Mouse (Mus musculus): Measurements from ENCODE around the gene Sobp.

- TF ChIP-seq ZC3H11A (IDR thresholded peaks at IDR 0.05; ENCODE audit: borderline replicate concordance, low read depth, low read length) (no peak), CHD2 (IDR thresholded peaks at IDR 0.05; ENCODE audit: low read depth, low read length) (no peak), ZNF384 (IDR thresholded peaks at IDR 0.05; ENCODE audit: low read depth, low read length) (no peak), HCFC1 (IDR thresholded peaks at IDR 0.05; ENCODE audit: borderline replicate concordance, insufficient read depth, low read length) (no peak), MAFK (IDR thresholded peaks at IDR 0.05; ENCODE audit: insufficient read depth, low read depth, low read length) (no peak)
These were observed 29.5 kb upstream of the Sobp start for GRCm38 (mm10) chr10:43203865-43204264.
